Mouse (Mus musculus) lung, adult 2 months (tissue): Measurements from ENCODE around the gene Klhl25. TPM values are rescaled to one million over a fixed set of nuclear protein-coding genes. Genes with fewer than 3 reads are reported as not detected.

Experiments used
- DNase-seq: peaks from one replicate; pipeline ENCODE4 v3.0.0; 2022
- H3K4me1 ChIP-seq: fragments of 200-500 bp; 2 replicates; pipeline ENCODE4 v1.6.1; 2011; ENCODE audit warnings: low read length; ENCODE audit not compliant: control insufficient read depth, insufficient read depth
- H3K4me3 ChIP-seq: fragments of 200-500 bp; replicated peaks from 2 replicates; pipeline ENCODE3; 2011; ENCODE audit warnings: low read depth, mild to moderate bottlenecking, control low read depth, low read length; ENCODE audit errors: extremely low read depth
- CTCF ChIP-seq: fragments of 200-500 bp; IDR thresholded peaks from 2 replicates; pipeline ENCODE4 v1.5.1; 2011; ENCODE audit warnings: mild to moderate bottlenecking, low read length, control low read depth; ENCODE audit not compliant: insufficient read depth
- POLR2A ChIP-seq: fragments of 200-500 bp; IDR thresholded peaks from 2 replicates; pipeline ENCODE4 v1.6.1; 2011; ENCODE audit warnings: low read depth, mild to moderate bottlenecking, control low read depth, low read length, borderline replicate concordance; ENCODE audit errors: extremely low read depth
- WGBS: fragments of 180-500 bp; shearing (Covaris S2); methylation state at CpG from one replicate; pipeline ENCODE4 v1.1.7; 2018; 5-methylcytosine and 5-hydroxymethylcytosine counted together
- polyA plus RNA-seq: library from polyadenylated mRNA; depleted of rRNA; stranded (reverse); fragments of >200 nt; gene quantifications from 2 replicates; pipeline ENCODE4 v1.2.3, GENCODE M21; 2012

The Klhl25 gene
- polyA plus RNA-seq, 1 experiment = 26.5 TPM

DNA sequence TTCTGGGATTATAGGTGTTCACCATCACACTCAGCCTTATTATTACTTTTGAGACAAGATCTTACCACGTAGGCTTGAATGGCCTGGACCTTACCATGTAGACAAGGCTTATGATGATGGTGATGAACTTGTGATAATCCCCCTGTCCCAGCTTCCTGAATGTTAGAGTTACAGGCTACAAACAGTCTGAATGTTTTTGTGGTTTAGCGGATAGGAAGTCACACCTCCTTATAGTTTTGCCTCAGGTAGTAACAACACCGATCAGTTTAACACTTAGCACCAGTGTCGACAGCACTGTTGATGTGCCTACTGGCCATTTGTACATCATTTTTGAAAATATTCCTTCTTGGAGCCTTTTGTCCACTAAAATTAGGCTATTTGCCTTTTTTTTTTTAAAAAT is 43.4 kb downstream of the Klhl25 start:
- Histone ChIP-seq H3K4me1 (no peaks in the 10 kb centered on the region), H3K4me3 (no peak overlapping the region)
- 87% methylated on average over 4 of the region's 4 CpGs for WGBS
- DNase-seq = no peak
- TF ChIP-seq CTCF (no peak), POLR2A (no peak)

DNA sequence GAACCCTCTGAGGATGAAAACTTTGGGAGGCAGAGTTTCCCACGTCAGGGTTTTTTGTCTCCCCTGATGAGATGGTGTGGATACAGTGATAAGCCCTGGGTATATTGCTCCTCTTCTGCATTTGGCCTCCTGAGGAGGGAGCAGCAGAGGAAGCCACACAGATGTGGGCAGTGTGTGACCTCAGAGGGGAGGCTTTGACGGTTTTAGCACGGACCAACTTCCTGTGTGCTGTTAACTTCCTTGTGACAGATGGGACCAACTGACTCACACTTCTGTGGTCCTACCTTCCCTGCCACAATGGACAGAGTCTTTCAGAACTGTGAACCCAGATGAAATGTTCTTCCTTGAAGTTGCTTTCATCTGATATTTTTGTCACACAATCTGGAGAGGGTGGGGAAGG is 44.6 kb downstream of the Klhl25 start:
- DNase-seq = no peak
- 36% methylated on average over 3 of the region's 3 CpGs for WGBS
- Histone ChIP-seq H3K4me3 (no peak overlapping the region), H3K4me1 (no peaks in the 10 kb centered on the region)
- no peak for TF ChIP-seq POLR2A
- TF ChIP-seq CTCF = no peak

DNA sequence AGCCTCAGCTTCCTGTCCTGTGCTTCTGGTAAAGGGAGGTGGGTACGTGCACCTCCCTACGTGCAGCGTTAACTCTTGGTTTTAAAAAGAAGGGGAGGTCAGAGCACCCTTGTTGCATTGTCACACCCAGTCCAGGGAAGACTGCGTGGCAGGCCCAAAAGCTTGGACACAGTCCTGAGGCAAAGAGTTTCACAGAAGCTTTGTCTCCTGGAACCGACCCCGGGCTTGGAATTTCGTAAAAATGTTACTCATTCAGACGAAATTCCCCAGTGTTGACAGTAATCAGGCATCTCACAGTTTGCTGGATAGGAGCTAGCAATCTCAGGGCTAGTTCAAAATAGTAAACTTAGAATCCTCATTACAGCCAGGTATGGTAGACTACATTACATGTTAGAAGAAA is 45.6 kb downstream of the Klhl25 start:
- H3K4me3 ChIP-seq = no peak overlapping the region
- no peak for TF ChIP-seq POLR2A
- no peak for TF ChIP-seq CTCF
- no peaks in the 10 kb centered on the region for H3K4me1 ChIP-seq
- DNase-seq = no peak
- WGBS = 76% methylated on average over 8 of the region's 8 CpGs

DNA sequence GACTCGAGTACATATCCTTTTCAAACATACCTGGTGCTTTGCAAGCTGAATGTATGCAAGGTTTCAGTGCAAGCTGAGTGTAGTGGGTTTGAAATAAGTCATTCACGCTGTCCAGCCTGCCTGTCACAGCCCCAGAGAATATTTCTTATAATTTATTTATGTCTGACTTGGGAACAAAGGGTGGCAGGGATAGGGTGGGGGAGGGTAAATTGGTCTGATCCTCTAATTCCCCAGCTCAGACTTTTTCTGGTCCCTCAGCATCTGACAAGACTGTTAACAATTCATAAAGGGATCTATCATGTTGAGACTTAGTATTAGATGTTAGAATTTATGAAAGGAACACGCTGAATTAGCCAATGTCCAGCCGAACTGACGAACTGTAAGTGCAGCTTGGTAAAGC is 48.9 kb downstream of the Klhl25 start:
- TF ChIP-seq CTCF = no peak
- TF ChIP-seq POLR2A = no peak

DNA sequence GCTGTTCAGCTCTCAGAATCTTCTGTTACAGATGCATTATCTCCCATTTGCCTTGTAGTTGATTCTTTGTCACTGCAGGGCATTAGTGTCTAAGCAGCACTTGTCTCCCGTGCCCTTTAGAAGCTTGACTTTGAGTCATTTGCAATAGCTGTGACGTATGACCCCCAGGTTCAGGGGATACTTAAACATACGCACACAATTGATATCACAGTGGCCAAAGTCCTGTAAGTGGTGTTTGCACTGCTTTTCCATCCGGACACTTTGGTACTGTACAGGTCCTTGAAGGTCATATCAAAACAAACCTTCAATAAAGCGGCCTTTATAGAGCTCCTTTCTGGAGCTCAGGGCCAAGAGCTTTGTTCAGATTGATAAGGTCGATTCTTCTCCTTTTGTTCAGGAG is 51.0 kb downstream of the Klhl25 start:
- TF ChIP-seq CTCF = no peak
- TF ChIP-seq POLR2A = no peak
- H3K4me1 ChIP-seq = no peaks in the 10 kb centered on the region
- DNase-seq = no peak
- WGBS = 45% methylated on average over 6 of the region's 6 CpGs
- no peak overlapping the region for H3K4me3 ChIP-seq

More for the DNA sequence above, 48.9 kb downstream of the Klhl25 start:
- WGBS = 81% methylated on average over 5 of the region's 5 CpGs
- H3K4me1 ChIP-seq = no peaks in the 10 kb centered on the region
- no peak overlapping the region for H3K4me3 ChIP-seq
- no peak for DNase-seq

DNA sequence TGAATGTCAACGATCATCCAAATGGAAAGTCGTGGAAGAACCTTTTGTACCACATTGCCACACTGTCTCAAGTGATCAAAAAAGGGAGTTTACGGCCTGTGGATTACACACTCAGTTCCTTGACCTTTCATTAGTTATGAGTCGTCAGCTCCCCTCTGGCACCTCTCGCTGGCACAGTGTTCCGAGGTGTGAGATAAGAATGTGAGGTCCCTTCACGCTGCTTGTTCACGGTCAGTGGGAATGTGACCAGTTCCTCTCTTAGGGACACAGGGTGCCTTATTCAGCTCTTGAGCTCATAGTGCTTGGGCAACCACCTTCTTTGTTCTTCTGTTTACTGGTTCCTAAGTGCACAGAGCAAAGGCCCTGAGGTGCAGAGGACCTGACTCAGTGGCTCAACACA is 51.4 kb downstream of the Klhl25 start:
- DNase-seq = no peak
- no peak overlapping the region for H3K4me3 ChIP-seq
- 35% methylated on average over 8 of the region's 8 CpGs for WGBS

DNA sequence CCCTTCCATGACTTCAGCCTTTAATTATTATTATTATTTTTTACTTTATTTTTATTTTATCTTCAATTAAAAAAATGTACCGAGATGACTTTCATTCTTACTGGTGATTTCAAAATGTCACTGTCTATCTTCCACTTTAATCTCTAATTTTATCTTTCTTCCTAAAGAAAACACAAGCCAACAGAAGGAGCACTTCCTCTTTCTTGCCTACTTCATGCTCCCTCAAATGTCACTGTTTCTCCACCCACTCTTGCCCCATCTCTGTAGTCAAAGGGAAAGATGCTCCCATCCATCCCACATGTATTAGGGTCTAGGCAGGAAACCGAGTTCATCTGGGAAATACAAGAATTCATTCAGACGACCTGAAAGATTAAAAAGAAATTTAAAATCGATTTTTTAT is 51.8 kb downstream of the Klhl25 start:
- Histone ChIP-seq H3K4me1 (no peaks in the 10 kb centered on the region), H3K4me3 (no peak overlapping the region)
- no peak for DNase-seq
- 54% methylated on average over 4 of the region's 4 CpGs for WGBS
- TF ChIP-seq POLR2A = no peak
- TF ChIP-seq CTCF = no peak

More for the DNA sequence above, 51.4 kb downstream of the Klhl25 start:
- no peaks in the 10 kb centered on the region for H3K4me1 ChIP-seq
- TF ChIP-seq CTCF (no peak), POLR2A (no peak)

DNA sequence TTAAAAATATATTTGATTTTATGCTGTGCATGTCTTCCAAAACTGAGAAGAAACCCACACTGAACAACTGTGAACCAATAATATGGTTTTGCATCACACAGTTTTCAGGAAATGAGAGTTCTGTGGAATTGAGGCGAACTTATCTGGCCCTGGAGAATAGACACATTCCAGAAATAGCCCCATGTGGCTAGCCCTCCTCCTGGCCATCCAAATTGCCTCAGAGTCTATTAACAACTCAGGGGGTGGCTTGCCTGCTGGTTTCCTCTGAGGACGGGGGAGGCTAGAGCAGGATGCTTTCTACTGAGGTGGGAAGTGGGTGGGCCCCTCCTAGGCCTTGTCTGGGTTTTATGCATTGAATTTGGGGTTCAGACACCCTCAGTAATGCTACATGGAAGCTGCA is 57.0 kb downstream of the Klhl25 start:
- 24% methylated on average over 2 of the region's 2 CpGs for WGBS
- DNase-seq = no peak
- Histone ChIP-seq H3K4me1 (no peaks in the 10 kb centered on the region), H3K4me3 (no peak overlapping the region)
- TF ChIP-seq POLR2A = no peak
- no peak for TF ChIP-seq CTCF

DNA sequence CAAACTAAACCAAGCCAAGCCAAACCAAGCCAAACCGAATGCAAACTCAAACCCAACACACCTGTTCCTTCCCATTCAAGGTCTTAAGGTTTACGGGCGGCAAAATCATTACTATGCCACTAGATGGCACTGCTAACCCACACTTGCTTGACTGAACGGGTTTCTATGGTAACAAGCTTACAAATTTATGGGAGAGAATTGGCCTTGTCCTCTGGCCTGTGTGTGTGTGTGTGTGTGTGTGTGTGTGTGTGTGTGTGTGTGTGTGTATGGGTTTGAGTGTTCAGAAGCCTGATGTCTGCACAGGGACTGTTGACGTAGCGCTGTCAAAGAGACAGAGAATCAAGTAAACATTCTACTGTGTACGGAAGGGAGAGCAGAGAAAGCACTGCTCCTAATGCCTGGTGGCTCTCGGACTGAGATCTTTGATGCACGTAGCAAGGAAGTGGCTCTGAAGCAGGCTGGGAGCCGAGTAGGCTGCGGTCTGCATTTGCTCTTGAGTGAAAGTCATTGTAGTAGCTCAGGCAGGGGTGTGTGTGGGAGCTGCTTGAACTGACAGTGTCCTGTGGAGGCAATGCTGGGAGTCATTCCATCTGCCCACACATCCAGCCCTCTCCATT is 62.0 kb downstream of the Klhl25 start:
- DNase-seq = peak; percentile 28
- peak overlapping the region; percentile 7 for H3K4me3 ChIP-seq
- WGBS = 3% methylated on average over 11 of the region's 11 CpGs
- TF ChIP-seq POLR2A (no peak), CTCF (peak; percentile 44)
- no peaks in the 10 kb centered on the region for H3K4me1 ChIP-seq

DNA sequence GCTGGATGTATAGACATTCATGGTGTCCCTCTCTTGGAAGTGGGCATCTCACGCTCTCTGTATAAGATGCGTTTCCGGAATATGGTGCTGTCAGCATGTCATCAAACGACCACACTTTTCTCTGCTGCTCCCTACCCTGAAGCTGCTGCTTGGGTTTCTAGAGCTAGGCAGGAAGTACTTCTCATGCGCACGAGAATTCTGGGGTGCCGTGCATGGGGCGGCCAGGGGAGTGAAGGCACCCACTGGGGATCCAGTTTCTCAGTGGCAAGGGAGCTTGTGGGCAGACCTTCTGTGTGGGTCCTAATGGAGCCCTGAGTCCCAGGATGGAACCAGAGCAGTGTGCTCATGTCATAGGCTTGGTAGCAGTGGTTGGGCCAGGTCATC is 62.5 kb downstream of the Klhl25 start:
- no peak for DNase-seq
- 70% methylated on average over 8 of the region's 8 CpGs for WGBS
- H3K4me1 ChIP-seq = no peaks in the 10 kb centered on the region
- H3K4me3 ChIP-seq = no peak overlapping the region
- no peak for TF ChIP-seq POLR2A
- no peak for TF ChIP-seq CTCF
